Mouse (Mus musculus) lung, postnatal 4 days (tissue): ENCODE data around the gene Myh14.

Experiments used
- DNase-seq, 2 experiments: peaks; one replicate each; pipeline ENCODE4 v3.0.0; 2021

Gene Myh14

GRCm38 (mm10) chr7:44596996-44597538, 73.6 kb downstream of the Myh14 start:
- no peak for DNase-seq

- no peak for DNase-seq
These were observed 74.6 kb downstream of the Myh14 start for GRCm38 (mm10) chr7:44596051-44596450.

GRCm38 (mm10) chr7:44595131-44595561, 75.5 kb downstream of the Myh14 start:
- DNase-seq, result no peak

- DNase-seq, result no peak
These were observed 76.4 kb downstream of the Myh14 start for GRCm38 (mm10) chr7:44594291-44594690.

GRCm38 (mm10) chr7:44593775-44594174, 76.9 kb downstream of the Myh14 start:
- DNase-seq, result peak; percentile 90 to 91

- DNase-seq, result no peak
These were observed 77.6 kb downstream of the Myh14 start for GRCm38 (mm10) chr7:44593051-44593450.

- DNase-seq, result no peak
These were observed 79.1 kb downstream of the Myh14 start for GRCm38 (mm10) chr7:44591348-44592116.

GRCm38 (mm10) chr7:44590402-44591347, 80.0 kb downstream of the Myh14 start, which contains the start of gene Kcnc3:
Gene Kcnc3 (plus strand): TSS chr7:44590664.
- DNase-seq, result peak; percentile 91 to 95

GRCm38 (mm10) chr7:44589946-44590345, 80.7 kb downstream of the Myh14 start:
- no peak for DNase-seq

- DNase-seq, result peak; percentile 88 to 94
These were observed 81.5 kb downstream of the Myh14 start for GRCm38 (mm10) chr7:44589149-44589548.

GRCm38 (mm10) chr7:44588338-44588737, 82.3 kb downstream of the Myh14 start:
- DNase-seq, result no peak

- no peak for DNase-seq
These were observed 83.0 kb downstream of the Myh14 start for GRCm38 (mm10) chr7:44587676-44588075.

GRCm38 (mm10) chr7:44586930-44587329, 83.7 kb downstream of the Myh14 start:
- peak; percentile 56 to 58 for DNase-seq

GRCm38 (mm10) chr7:44586518-44586917, 84.1 kb downstream of the Myh14 start:
- DNase-seq, result no peak

- DNase-seq, result no peak
These were observed 85.0 kb downstream of the Myh14 start for GRCm38 (mm10) chr7:44585606-44586005.

- DNase-seq, result no peak
These were observed 85.7 kb downstream of the Myh14 start for GRCm38 (mm10) chr7:44584921-44585320.

- no peak for DNase-seq
These were observed 86.3 kb downstream of the Myh14 start for GRCm38 (mm10) chr7:44584265-44584804.

- DNase-seq, result peak; percentile 57 to 73
These were observed 87.5 kb downstream of the Myh14 start for GRCm38 (mm10) chr7:44583146-44583545.

GRCm38 (mm10) chr7:44582709-44583108, 87.9 kb downstream of the Myh14 start:
- peak; percentile 40 to 57 for DNase-seq

- DNase-seq, result no peak
These were observed 89.0 kb downstream of the Myh14 start for GRCm38 (mm10) chr7:44581637-44582036.

- no peak for DNase-seq
These were observed 94.3 kb downstream of the Myh14 start for GRCm38 (mm10) chr7:44576333-44576844.

- no peak for DNase-seq
These were observed 97.6 kb downstream of the Myh14 start for GRCm38 (mm10) chr7:44572956-44573484.
